Mouse (Mus musculus): Measurements from ENCODE around the gene Col1a1. TPM values are rescaled to one million over a fixed set of nuclear protein-coding genes. Genes with fewer than 3 reads are reported as not detected.
"Not testable (repeated sequence)": the region's sequence is repeated elsewhere in the genome, so short reads cannot be mapped to it uniquely, and the experiment has no call there.

Col1a1 gene
- total and polyA plus RNA-seq, 2 experiments from 2014 or later = 44.7 to 65.4 TPM

DNA sequence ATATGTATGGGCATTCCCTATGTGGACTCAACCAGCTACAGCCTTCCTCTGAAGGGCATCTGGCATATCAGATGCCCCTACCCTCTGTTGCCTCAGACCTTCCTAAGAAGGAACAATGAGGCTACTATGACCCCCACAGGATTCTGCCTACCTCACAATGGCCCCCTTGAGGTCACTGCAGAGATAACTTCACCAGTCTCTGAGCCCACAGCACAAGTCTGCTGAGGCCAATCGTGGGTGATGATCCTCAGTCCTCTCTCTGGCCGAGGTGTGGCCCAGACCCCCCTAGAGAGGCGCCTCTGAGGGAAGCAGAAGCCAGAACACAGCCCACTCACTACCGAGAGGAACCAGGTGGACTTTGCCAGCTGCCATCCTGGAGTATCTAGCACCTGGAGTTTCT is 31.4 kb downstream of the Col1a1 start, which contains the start of gene Hils1:
Gene Hils1 (plus strand): TSS at position 175 of the 400 bp plus-strand sequence.
- no peak within 1 kb of the TSS for H3K27ac ChIP-seq (ENCODE audit: low read depth, low read length)
- no peak within 1 kb of the TSS for H3K9ac ChIP-seq (replicated peaks; ENCODE audit: low read length, poor library complexity, severe bottlenecking)
- no peak within 1 kb of the TSS for H3K4me2 ChIP-seq (ENCODE audit: low read depth, low read length, poor library complexity, severe bottlenecking)
- DNase-seq (ENCODE audit: low spot score) (no peak), ATAC-seq (ENCODE audit: low FRiP score) (no peak)
- no peaks in the 10 kb centered on the region for H3K9me3 ChIP-seq (ENCODE audit: low read length)
- H3K4me3 ChIP-seq (ENCODE audit: low read depth, low read length) = no peak within 1 kb of the TSS
- H3K36me3 ChIP-seq (ENCODE audit: insufficient read depth, low read length) = no peaks in the 10 kb centered on the region
- no peaks in the 10 kb centered on the region for H3K4me1 ChIP-seq (ENCODE audit: insufficient read depth, low read length)
- WGBS = 67% methylated on average over 4 of the region's 4 CpGs
- no peaks in the 10 kb centered on the region for H3K27me3 ChIP-seq (ENCODE audit: insufficient read depth, low read length)
- TF ChIP-seq CTCF (IDR thresholded peaks at IDR 0.05) = 0 out of 2 replicates have a peak, but pooled peaks have one; percentile 3

DNA sequence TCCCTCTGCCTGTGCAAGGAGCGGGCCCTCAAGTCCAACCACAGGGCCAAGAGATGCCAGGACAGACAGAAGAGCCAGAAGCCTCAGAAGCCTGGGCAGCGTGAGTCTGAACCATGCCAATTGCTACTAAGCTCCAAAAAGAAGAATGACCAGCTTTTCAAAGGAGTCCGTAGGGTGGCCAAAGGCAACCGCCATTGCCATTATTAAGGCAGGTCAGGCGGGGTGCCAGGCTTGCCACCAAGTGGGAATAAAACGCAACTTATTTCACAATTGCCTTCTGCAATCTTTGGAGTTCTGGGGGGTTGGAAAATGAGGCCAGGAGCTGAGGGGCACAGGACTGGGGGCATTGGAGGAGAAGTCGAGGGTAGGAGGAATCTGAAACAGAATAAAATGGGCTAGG is 32.2 kb downstream of the Col1a1 start:
- TF ChIP-seq CTCF (IDR thresholded peaks at IDR 0.05) = no peak
- no peaks in the 10 kb centered on the region for H3K36me3 ChIP-seq (ENCODE audit: insufficient read depth, low read length)
- 68% methylated on average over 7 of the region's 7 CpGs for WGBS
- H3K4me2 ChIP-seq (ENCODE audit: low read depth, low read length, poor library complexity, severe bottlenecking) = no peak overlapping the region
- H3K27ac ChIP-seq (ENCODE audit: low read depth, low read length) = no peak overlapping the region
- no peaks in the 10 kb centered on the region for H3K9me3 ChIP-seq (ENCODE audit: low read length)
- no peaks in the 10 kb centered on the region for H3K27me3 ChIP-seq (ENCODE audit: insufficient read depth, low read length)
- DNase-seq (ENCODE audit: low spot score) = peak; percentile 26
- ATAC-seq (ENCODE audit: low FRiP score) = no peak
- H3K4me1 ChIP-seq (ENCODE audit: insufficient read depth, low read length) = no peaks in the 10 kb centered on the region
- no peak overlapping the region for H3K4me3 ChIP-seq (ENCODE audit: low read depth, low read length)
- no peak overlapping the region for H3K9ac ChIP-seq (replicated peaks; ENCODE audit: low read length, poor library complexity, severe bottlenecking)

- H3K4me1 ChIP-seq (ENCODE audit: insufficient read depth, low read length); H3K27me3 ChIP-seq (ENCODE audit: insufficient read depth, low read length); H3K27ac ChIP-seq (ENCODE audit: low read depth, low read length); H3K4me2 ChIP-seq (ENCODE audit: low read depth, low read length, poor library complexity, severe bottlenecking); H3K9me3 ChIP-seq (ENCODE audit: low read length); H3K9ac ChIP-seq (replicated peaks; ENCODE audit: low read length, poor library complexity, severe bottlenecking); ATAC-seq (ENCODE audit: low FRiP score); H3K36me3 ChIP-seq (ENCODE audit: insufficient read depth, low read length); DNase-seq (ENCODE audit: low spot score); H3K4me3 ChIP-seq (ENCODE audit: low read depth, low read length): not testable (repeated sequence)
- 92% methylated on average over 4 of the region's 4 CpGs for WGBS
Observed at GRCm38 (mm10) chr11:94969709-94970108, 33.7 kb downstream of the Col1a1 start.

DNA sequence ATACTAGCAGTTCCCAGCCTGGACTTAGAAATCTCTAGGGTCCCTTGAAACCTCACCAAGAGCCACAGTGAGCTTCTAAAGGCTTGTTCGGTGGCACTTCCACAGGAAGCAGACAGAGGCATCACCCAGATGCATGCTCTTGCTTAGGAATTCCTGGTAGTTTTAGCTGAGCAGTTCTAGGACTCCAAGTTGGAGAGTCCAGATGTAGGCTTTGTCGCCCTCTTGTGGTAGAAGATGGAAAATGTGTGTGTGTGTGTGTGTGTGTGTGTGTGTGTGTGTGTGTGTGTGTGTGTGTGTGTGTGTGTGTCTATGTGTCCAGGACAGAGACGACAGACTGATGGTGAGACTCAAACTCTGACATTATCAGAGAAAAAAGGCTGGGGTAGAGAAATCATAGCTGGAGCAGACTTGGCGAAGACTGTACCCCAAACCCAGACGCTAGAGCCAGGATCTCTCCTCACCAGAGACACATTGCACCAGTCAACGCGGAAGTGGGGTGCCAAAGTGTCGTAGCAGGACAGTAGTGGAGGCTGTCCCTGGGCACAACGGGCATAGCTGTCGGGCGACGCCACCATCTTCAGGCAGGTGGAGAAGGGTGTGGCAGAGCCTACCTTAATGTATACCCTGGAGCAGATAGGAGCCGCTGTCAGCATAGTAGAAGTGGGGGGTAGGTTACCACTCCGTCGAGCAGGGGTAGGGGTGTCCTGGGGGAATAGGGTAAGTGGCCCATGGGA is 34.4 kb downstream of the Col1a1 start:
- Histone ChIP-seq H3K4me3 (ENCODE audit: low read depth, low read length) (no peak overlapping the region), H3K4me2 (ENCODE audit: low read depth, low read length, poor library complexity, severe bottlenecking) (no peak overlapping the region), H3K27ac (ENCODE audit: low read depth, low read length) (no peak overlapping the region), H3K9ac (replicated peaks; ENCODE audit: low read length, poor library complexity, severe bottlenecking) (no peak overlapping the region), H3K9me3 (ENCODE audit: low read length) (no peaks in the 10 kb centered on the region), H3K27me3 (ENCODE audit: insufficient read depth, low read length) (no peaks in the 10 kb centered on the region), H3K36me3 (ENCODE audit: insufficient read depth, low read length) (no peaks in the 10 kb centered on the region), H3K4me1 (ENCODE audit: insufficient read depth, low read length) (no peaks in the 10 kb centered on the region)
- DNase-seq (ENCODE audit: low spot score) (peak; percentile 88), ATAC-seq (ENCODE audit: low FRiP score) (peak; percentile 81; the same call in 1 of the 2 replicates)
- WGBS = 64% methylated on average over 15 of the region's 15 CpGs
- peak; percentile 95 for TF ChIP-seq CTCF (IDR thresholded peaks at IDR 0.05)

DNA sequence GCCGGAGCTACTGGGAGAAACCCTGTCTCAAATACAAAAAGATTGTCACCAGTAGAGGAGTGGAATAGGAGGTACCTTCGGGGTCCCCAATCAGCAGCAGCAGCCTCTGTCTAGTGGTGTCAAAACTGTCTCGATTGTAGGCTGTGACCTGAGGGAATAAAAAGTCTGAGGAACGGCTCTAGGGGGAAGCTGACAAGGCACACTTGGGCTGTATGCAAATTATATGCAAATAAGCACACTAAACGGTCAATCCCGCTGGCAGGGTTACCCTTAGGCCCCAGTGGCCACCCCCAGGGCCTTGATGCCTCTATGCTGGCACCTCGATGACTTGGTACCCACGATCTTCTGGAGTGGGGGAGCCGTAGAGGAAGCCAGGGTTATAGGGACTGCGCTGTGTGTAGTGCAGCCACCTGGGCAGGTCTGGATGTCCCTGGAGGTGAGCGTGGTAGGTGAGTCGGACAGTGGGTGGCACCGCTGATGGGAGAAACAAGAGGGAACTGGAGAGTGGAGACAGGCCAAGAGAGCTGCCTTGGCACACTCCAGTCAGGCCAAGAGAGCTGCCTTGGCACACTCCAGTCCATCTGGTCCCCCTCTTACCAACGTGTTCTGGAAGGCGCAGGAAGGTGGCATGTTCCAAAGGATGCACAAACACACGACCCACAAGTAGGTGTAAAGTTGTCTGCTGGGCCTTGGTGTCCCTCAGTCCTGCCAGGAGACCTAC is 36.0 kb downstream of the Col1a1 start:
- no peak overlapping the region for H3K27ac ChIP-seq (ENCODE audit: low read depth, low read length)
- no peak for ATAC-seq (ENCODE audit: low FRiP score)
- H3K9me3 ChIP-seq (ENCODE audit: low read length) = no peaks in the 10 kb centered on the region
- H3K4me2 ChIP-seq (ENCODE audit: low read depth, low read length, poor library complexity, severe bottlenecking) = no peak overlapping the region
- H3K4me1 ChIP-seq (ENCODE audit: insufficient read depth, low read length) = no peaks in the 10 kb centered on the region
- no peaks in the 10 kb centered on the region for H3K36me3 ChIP-seq (ENCODE audit: insufficient read depth, low read length)
- H3K9ac ChIP-seq (replicated peaks; ENCODE audit: low read length, poor library complexity, severe bottlenecking) = no peak overlapping the region
- H3K4me3 ChIP-seq (ENCODE audit: low read depth, low read length) = no peak overlapping the region
- H3K27me3 ChIP-seq (ENCODE audit: insufficient read depth, low read length) = no peaks in the 10 kb centered on the region
- 59% methylated on average over 16 of the region's 16 CpGs for WGBS
- DNase-seq (ENCODE audit: low spot score) = no peak
- no peak for TF ChIP-seq CTCF (IDR thresholded peaks at IDR 0.05)

DNA sequence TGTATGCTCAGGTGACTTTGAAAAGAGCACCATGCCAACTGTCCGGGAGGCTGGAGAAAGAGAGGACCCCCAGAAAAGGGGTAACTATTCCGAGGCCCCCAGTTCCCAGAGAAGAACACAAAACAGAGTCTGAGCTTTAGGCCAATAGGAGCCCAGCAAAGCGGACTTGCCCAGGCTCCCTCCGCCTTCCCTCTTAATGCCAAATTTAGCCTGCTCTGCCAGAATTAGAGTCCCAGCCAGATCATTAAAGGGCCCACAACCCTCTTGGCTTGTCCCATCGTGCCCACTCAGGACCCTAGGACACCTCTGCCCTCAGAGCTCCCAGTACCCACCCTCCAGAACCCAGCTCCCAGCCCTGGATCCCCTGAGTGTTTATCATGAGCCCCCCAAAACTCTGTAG is 36.9 kb downstream of the Col1a1 start:
- Histone ChIP-seq H3K27ac (ENCODE audit: low read depth, low read length) (no peak overlapping the region), H3K4me2 (ENCODE audit: low read depth, low read length, poor library complexity, severe bottlenecking) (no peak overlapping the region), H3K27me3 (ENCODE audit: insufficient read depth, low read length) (no peaks in the 10 kb centered on the region), H3K4me1 (ENCODE audit: insufficient read depth, low read length) (no peaks in the 10 kb centered on the region), H3K9me3 (ENCODE audit: low read length) (no peaks in the 10 kb centered on the region), H3K9ac (replicated peaks; ENCODE audit: low read length, poor library complexity, severe bottlenecking) (no peak overlapping the region), H3K4me3 (ENCODE audit: low read depth, low read length) (no peak overlapping the region), H3K36me3 (ENCODE audit: insufficient read depth, low read length) (no peaks in the 10 kb centered on the region)
- no peak for ATAC-seq (ENCODE audit: low FRiP score)
- TF ChIP-seq CTCF (IDR thresholded peaks at IDR 0.05) = no peak
- 65% methylated on average over 5 of the region's 5 CpGs for WGBS
- DNase-seq (ENCODE audit: low spot score) = no peak

Measured in midbrain, postnatal 0 days (tissue).